Mouse (Mus musculus): ENCODE data around the gene Ces3b. TPM values are rescaled to one million over a fixed set of nuclear protein-coding genes. Genes with fewer than 3 reads are reported as not detected.
"Not testable (repeated sequence)": the region's sequence is repeated elsewhere in the genome, so short reads cannot be mapped to it uniquely, and the experiment has no call there.

The Ces3b gene
- not detected for total RNA-seq (2022)

DNA sequence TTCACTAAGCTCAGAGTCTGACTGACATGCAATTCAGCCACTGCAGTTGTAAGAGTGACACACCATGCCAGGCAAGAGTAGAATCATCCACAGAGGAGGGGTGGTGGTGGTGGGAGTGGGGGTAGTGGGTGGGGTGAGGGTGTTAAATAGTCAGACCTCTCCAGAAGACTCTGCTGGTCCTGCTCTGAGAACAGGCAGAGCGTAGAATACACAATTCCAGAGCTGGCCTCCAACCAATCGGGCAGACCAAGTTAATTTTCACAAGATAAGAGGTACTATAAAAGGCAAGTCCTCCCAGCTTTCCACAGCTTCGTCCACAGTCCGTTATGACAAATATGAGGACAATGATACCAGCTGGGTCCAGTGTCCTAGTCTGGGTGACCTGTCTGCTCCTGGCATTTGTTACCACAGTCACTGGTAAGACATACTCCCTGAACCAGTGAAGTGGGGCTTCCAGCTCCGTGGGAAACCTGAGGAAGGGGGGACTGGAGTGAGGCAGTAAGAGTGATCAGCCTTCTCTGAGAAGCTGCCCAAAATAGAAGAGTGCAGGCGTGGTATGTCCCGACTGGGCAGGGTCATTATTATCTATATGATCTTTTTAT is at the start of gene Ces3b:
TSS of gene Ces3b (plus strand) at position 305 of the 602 bp plus-strand sequence.
- DNase-seq (ENCODE audit: low spot score in 2 of 2): no peak

DNA sequence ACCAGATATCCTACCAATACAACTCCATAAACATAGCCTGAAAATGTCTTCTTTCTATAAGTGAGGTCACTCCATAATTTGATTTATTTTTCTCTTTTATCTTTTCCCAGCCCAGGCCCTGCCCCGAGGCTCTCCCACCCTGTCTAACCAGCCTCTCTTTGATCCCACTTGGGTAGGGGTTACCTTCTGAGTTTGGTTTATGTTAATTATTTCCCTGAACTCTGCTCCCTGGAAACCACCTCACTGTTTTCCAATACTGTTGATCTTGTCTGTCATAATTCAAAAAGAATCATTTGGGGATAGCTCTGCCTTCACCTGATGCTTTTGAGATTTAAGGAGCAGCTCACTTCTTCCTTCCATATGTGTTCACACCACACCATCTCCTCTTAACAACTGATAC is 40.0 kb upstream of the Ces3b start:
- no peak for DNase-seq (ENCODE audit: low spot score in 2 of 2)

- no peak for DNase-seq (ENCODE audit: low spot score in 2 of 2)
Measured at GRCm38 (mm10) chr8:105045824-105046401, 37.6 kb upstream of the Ces3b start.

DNA sequence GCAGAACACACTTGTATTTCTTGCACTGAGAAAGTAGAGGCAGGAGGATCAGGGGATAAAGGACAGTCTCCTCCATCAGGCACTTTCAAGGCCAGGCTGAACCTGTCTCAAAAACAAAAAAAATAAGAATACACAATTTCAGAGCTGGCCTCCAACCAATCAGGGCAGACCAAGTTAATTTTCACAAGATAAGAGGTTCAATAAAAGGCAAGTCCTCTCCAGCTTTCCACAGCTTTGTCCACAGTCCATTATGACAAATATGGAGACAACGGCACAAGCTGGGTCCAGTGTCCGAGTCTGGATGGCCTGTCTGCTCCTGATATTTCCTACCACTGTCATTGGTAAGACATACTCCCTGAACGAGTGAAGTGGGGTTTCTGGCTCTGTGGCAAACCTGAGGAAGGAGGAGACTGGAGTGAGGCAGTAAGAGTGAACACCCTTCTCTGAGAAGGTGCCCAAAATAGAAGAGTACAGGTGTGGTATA is 35.1 kb upstream of the Ces3b start, which contains the start of gene Ces3a:
TSS of gene Ces3a (plus strand) at position 231 of the 484 bp plus-strand sequence.
- DNase-seq (ENCODE audit: low spot score in 2 of 2): no peak

- no peak for DNase-seq (ENCODE audit: low spot score in 2 of 2)
Measured at GRCm38 (mm10) chr8:105056211-105056610, 27.3 kb upstream of the Ces3b start.

- DNase-seq (ENCODE audit: low spot score in 2 of 2): no peak
Measured at GRCm38 (mm10) chr8:105060056-105060455, 23.5 kb upstream of the Ces3b start.

DNA sequence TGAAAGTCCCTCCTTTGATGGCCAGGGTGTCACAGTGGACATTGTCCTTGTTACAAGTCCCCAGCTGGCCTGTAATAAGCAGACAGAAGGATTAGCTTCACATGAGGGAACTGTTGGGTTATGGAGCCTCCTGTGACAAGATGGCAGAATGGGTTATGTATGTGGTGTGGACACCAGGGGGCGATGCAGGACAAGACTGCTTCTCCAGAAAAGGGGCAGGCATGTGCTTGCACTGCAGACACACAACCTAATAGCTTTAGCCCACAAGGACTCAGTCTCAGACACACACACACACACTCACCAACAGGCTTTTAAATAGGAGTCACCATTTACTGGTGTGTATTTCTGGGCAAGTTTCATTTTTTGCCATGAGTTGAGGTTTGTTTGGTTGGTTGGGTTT is 16.8 kb upstream of the Ces3b start:
- no peak for DNase-seq (ENCODE audit: low spot score in 2 of 2)

- DNase-seq (ENCODE audit: low spot score in 2 of 2): not testable (repeated sequence)
Measured at GRCm38 (mm10) chr8:105067905-105068304, 15.6 kb upstream of the Ces3b start.

DNA sequence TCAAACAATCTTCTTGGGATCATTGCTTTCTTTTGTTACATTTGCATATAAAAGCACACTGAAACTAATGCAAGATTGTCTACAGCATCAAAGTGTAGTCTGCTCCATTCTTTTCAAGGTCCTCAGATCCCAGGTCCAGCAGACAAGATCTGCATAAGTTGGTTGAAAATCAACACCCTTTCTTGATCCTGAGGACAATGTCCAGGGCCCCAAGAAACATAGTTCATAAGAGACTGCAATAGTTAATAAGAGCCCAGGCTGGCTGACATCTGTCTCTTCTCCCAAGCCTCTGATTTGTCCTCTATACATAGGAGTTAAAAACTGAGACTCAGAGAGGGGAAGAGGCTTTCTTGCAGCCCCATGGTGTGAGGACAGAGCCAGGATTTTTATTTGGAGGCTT is 14.6 kb upstream of the Ces3b start:
- no peak for DNase-seq (ENCODE audit: low spot score in 2 of 2)

DNA sequence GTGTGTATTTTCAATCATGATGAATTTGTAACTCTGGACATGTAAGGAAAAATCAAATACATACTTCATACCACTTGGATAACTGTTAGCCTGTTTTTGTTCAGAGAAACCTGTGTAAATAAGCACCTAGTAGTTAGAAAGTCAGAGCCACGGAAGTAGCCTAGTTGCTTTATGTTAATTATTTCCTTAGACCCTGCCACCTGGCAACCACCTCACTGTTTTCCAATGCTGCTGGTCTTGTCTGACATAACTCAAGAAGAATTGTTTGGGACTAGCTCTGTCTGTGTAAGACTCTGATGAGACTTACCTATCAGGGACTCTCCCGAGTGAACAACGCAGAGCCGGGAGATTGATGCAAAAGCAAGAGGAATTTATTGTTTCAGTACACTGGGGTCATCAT is 7.0 kb upstream of the Ces3b start:
- DNase-seq (ENCODE audit: low spot score in 2 of 2): no peak

DNA sequence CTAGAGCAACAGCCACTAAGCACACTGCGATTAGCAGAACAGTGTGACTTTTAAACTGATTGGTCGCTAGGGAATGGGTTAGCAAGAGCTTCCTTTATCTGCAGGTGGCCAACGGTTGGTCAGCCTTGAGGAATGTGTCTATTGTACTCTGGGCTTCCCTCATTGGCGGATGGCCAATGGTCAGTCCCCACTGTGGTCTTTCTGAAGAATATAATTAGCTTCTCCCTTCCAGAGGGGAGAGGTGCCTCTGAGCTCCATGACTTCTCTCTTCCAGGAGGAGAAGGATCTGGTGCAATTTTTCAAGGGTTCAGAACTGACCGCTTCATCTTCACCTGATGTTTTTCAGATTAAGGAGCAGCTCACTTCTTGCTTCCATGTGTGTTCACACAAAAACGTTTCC is 6.5 kb upstream of the Ces3b start:
- no peak for DNase-seq (ENCODE audit: low spot score in 2 of 2)

DNA sequence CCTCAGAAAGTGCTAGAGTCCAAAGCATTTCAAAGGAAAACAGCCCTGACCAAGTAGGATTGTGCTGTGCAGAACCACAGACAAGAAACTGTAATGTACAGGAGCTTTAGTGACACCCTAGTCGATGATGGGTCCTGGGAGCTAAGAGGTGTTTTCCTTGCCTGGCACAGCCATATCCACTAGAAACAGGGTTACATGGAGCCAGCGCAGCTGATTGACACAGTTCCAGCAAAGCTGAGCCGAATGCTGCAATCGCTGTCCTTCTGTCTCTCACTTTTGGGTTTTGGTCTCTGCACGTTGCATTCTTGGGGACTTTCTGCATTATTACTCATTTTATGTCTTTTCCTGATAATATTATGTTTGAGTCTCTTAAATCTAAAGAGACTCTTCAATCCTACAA is 5.0 kb upstream of the Ces3b start:
- DNase-seq (ENCODE audit: low spot score in 2 of 2): no peak

DNA sequence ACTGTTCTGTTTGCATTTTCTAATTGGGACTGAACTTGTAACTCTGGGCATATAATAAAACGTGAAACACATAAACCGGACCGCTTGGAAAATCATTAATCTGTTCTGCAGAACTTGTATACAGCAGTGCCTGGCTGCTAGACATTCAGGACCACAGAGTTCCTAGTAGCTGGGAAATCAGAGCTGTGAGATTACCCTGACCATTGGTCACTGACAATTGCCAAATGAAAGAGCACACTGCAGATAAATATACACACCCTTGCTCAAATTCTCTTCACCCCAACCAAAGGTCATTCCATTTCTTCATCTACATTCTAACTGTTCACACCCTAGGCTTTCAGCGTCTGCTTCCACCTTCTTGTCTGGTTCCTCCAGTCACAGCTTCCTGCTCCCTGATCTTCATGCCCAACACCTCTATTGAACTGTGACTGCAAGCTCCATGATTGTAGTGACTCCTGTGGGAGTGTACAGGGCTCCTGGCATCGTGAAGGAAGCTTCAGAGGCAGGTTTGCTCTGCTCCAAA is 2.7 kb upstream of the Ces3b start:
- no peak for DNase-seq (ENCODE audit: low spot score in 2 of 2)

DNA sequence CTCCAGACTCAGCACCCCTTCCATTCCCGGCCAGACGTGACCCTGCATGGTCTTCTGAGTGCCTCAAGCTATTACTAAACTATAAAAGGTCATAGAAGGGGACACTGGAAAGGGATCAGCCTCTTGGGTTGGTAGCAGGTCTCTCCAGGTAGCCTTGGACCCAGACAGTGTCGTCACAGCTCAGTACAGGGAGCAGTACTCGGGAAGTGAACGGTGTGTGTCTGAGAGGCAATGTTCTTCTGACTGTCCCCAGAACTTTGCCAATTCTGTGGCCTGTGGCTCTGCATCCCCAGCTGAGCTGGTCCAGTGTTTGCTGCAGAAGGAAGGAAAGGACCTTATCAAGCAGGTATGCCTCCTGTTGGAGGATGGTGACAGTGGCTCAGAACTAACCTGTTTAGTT is 4.6 kb downstream of the Ces3b start:
- not testable (repeated sequence) for DNase-seq (ENCODE audit: low spot score in 2 of 2)

DNA sequence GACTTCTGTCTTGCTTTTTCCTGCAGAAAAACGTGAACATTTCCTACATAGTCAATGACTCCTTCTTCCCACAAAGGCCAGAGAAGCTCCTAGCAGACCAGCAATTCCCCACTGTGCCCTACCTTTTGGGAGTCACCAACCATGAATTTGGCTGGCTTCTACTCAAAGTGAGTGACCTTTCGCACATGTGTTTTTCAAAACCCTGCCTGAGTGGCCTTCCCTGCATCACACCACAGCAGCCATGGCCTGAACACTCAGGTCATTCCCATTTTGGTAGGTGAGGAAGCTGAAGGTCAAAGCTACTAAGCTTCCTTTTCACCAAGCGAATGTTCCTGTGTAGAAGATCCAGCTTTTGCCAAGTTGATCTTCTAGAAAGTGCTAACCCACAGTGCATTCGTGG is 5.0 kb downstream of the Ces3b start:
- no peak for DNase-seq (ENCODE audit: low spot score in 2 of 2)

GRCm38 (mm10) chr8:105093992-105094391 is 10.4 kb downstream of the Ces3b start:
- no peak for DNase-seq (ENCODE audit: low spot score in 2 of 2)

GRCm38 (mm10) chr8:105102101-105102785 is 18.7 kb downstream of the Ces3b start:
- DNase-seq (ENCODE audit: low spot score in 2 of 2): not testable (repeated sequence)

DNA sequence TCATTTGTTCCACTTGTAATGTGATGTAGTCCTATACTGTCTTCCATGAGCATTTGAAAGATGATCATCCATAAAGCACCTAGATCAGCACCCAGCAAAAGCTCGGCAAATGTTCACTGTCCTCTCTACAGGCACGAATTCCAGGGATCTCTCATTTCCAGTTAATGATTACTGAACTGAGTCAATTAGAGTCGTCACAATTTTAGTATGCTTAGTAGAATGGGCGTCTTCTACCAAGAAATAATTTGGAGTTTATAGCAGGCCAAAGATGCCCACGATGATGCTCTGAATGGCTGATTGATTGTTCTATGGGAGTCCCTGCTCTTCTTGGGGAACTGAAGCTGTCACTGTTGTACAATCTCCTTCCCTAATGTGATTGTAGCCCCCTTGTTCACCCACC is 20.1 kb downstream of the Ces3b start:
- not testable (repeated sequence) for DNase-seq (ENCODE audit: low spot score in 2 of 2)

DNA sequence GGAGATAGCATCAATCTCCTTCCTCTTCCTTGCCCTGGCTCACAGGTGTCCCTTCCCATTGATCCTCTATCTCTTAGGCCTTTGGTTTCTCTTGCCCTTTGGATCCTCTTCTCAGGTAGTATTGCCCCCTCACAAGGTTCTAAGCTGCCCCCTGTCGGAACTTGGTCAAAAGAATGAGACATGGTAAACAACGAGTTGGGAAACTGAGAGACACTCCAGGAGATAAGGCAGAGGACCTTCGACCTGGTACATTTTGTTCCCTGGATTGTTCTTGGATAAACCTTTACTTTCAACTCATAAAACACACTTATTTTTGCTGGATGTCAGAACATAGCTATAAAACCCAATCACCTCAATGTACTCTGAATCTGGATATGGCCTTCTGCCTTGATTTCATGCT is 20.7 kb downstream of the Ces3b start:
- DNase-seq (ENCODE audit: low spot score in 2 of 2): no peak

GRCm38 (mm10) chr8:105129864-105130263 is 46.3 kb downstream of the Ces3b start:
- DNase-seq (ENCODE audit: low spot score in 2 of 2): no peak

GRCm38 (mm10) chr8:105131509-105131908 is 48.0 kb downstream of the Ces3b start, which contains the start of gene Ces4a:
TSS of gene Ces4a (plus strand) at chr8:105131800.
- DNase-seq (ENCODE audit: low spot score in 2 of 2): no peak

GRCm38 (mm10) chr8:105138423-105138822 is 54.9 kb downstream of the Ces3b start:
- DNase-seq (ENCODE audit: low spot score in 2 of 2): peak; percentile 51 to 58

Measured in gastrocnemius, adult 8-10 months (tissue).